Mouse (Mus musculus): ENCODE data around the gene Bhlhb9. TPM values are rescaled to one million over a fixed set of nuclear protein-coding genes. Genes with fewer than 3 reads are reported as not detected.
"Not testable (repeated sequence)": the region's sequence is repeated elsewhere in the genome, so short reads cannot be mapped to it uniquely, and the experiment has no call there.

Gene Bhlhb9
- polyA plus RNA-seq, 1 experiment from 2014 or later = 79.5 TPM

- Histone ChIP-seq H3K9ac (replicated peaks; ENCODE audit: low read length) (peak overlapping the region; percentile 59), H3K4me2 (ENCODE audit: low read depth, low read length) (peak overlapping the region; percentile 67), H3K4me3 (ENCODE audit: low read depth, low read length) (peak overlapping the region; percentile 54)
- not testable (repeated sequence) for H3K4me1 ChIP-seq (ENCODE audit: control insufficient read depth, insufficient read depth, low read length); H3K9me3 ChIP-seq (replicated peaks; ENCODE audit: control insufficient read depth, low read length); H3K27ac ChIP-seq (replicated peaks; ENCODE audit: low read depth, low read length); H3K36me3 ChIP-seq (replicated peaks; ENCODE audit: control insufficient read depth, insufficient read depth, low read depth, low read length); H3K27me3 ChIP-seq (ENCODE audit: control insufficient read depth, insufficient read depth, low read length)
- WGBS = 23% methylated on average over 16 of the region's 26 CpGs
- DNase-seq (ENCODE audit: low spot score) = peak; percentile 0
- ATAC-seq (replicated peaks; ENCODE audit: insufficient number of reproducible peaks, low FRiP score, low TSS enrichment, low read depth) = peak; percentile 71
Observed at GRCm38 (mm10) chrX:135796305-135797211, 836 bp upstream of the Bhlhb9 start.

- 89% methylated on average over 3 of the region's 3 CpGs for WGBS
- H3K27ac ChIP-seq (replicated peaks; ENCODE audit: low read depth, low read length) = no peak overlapping the region
- no peak for DNase-seq (ENCODE audit: low spot score)
- ATAC-seq (replicated peaks; ENCODE audit: insufficient number of reproducible peaks, low FRiP score, low TSS enrichment, low read depth) = no peak
- no peaks in the 10 kb centered on the region for H3K9me3 ChIP-seq (replicated peaks; ENCODE audit: control insufficient read depth, low read length)
- H3K27me3 ChIP-seq (ENCODE audit: control insufficient read depth, insufficient read depth, low read length) = no peaks in the 10 kb centered on the region
- no peaks in the 10 kb centered on the region for H3K4me1 ChIP-seq (ENCODE audit: control insufficient read depth, insufficient read depth, low read length)
- H3K4me2 ChIP-seq (ENCODE audit: low read depth, low read length) = no peak overlapping the region
- H3K4me3 ChIP-seq (ENCODE audit: low read depth, low read length) = no peak overlapping the region
- no peak overlapping the region for H3K9ac ChIP-seq (replicated peaks; ENCODE audit: low read length)
- H3K36me3 ChIP-seq (replicated peaks; ENCODE audit: control insufficient read depth, insufficient read depth, low read depth, low read length) = no peaks in the 10 kb centered on the region; the same call in 1 of the 2 replicates
Observed at GRCm38 (mm10) chrX:135804149-135804548, 6.8 kb downstream of the Bhlhb9 start.

- H3K4me2 ChIP-seq (ENCODE audit: low read depth, low read length) = no peak overlapping the region
- H3K27ac ChIP-seq (replicated peaks; ENCODE audit: low read depth, low read length) = no peak overlapping the region
- no peak overlapping the region for H3K9ac ChIP-seq (replicated peaks; ENCODE audit: low read length)
- DNase-seq (ENCODE audit: low spot score) (peak; percentile 55), ATAC-seq (replicated peaks; ENCODE audit: insufficient number of reproducible peaks, low FRiP score, low TSS enrichment, low read depth) (no peak)
- no peaks in the 10 kb centered on the region for H3K4me1 ChIP-seq (ENCODE audit: control insufficient read depth, insufficient read depth, low read length)
- no peaks in the 10 kb centered on the region; the same call in 1 of the 2 replicates for H3K36me3 ChIP-seq (replicated peaks; ENCODE audit: control insufficient read depth, insufficient read depth, low read depth, low read length)
- H3K4me3 ChIP-seq (ENCODE audit: low read depth, low read length) = no peak overlapping the region
- 33% methylated on average over 1 of the region's 1 CpGs for WGBS
- H3K9me3 ChIP-seq (replicated peaks; ENCODE audit: control insufficient read depth, low read length) = no peaks in the 10 kb centered on the region
- H3K27me3 ChIP-seq (ENCODE audit: control insufficient read depth, insufficient read depth, low read length) = no peaks in the 10 kb centered on the region
Observed at GRCm38 (mm10) chrX:135805780-135806179, 8.4 kb downstream of the Bhlhb9 start.

GRCm38 (mm10) chrX:135835896-135836295, 38.5 kb downstream of the Bhlhb9 start:
- H3K4me1 ChIP-seq (ENCODE audit: control insufficient read depth, insufficient read depth, low read length); H3K9me3 ChIP-seq (replicated peaks; ENCODE audit: control insufficient read depth, low read length); H3K4me2 ChIP-seq (ENCODE audit: low read depth, low read length); H3K4me3 ChIP-seq (ENCODE audit: low read depth, low read length); DNase-seq (ENCODE audit: low spot score); H3K36me3 ChIP-seq (replicated peaks; ENCODE audit: control insufficient read depth, insufficient read depth, low read depth, low read length); ATAC-seq (replicated peaks; ENCODE audit: insufficient number of reproducible peaks, low FRiP score, low TSS enrichment, low read depth); H3K9ac ChIP-seq (replicated peaks; ENCODE audit: low read length); H3K27me3 ChIP-seq (ENCODE audit: control insufficient read depth, insufficient read depth, low read length); H3K27ac ChIP-seq (replicated peaks; ENCODE audit: low read depth, low read length): not testable (repeated sequence)
- WGBS = 67% methylated on average over 1 of the region's 1 CpGs

- 77% methylated on average over 2 of the region's 2 CpGs for WGBS
- ATAC-seq (replicated peaks; ENCODE audit: insufficient number of reproducible peaks, low FRiP score, low TSS enrichment, low read depth) = no peak
Observed at GRCm38 (mm10) chrX:135837896-135838295, 40.5 kb downstream of the Bhlhb9 start.

GRCm38 (mm10) chrX:135838521-135839360, 41.3 kb downstream of the Bhlhb9 start, which contains the start of gene Gprasp2:
Gene Gprasp2 (plus strand): TSS chrX:135839034.
- not testable (repeated sequence) for H3K36me3 ChIP-seq (replicated peaks; ENCODE audit: control insufficient read depth, insufficient read depth, low read depth, low read length); H3K4me1 ChIP-seq (ENCODE audit: control insufficient read depth, insufficient read depth, low read length); H3K27ac ChIP-seq (replicated peaks; ENCODE audit: low read depth, low read length); H3K9me3 ChIP-seq (replicated peaks; ENCODE audit: control insufficient read depth, low read length); H3K27me3 ChIP-seq (ENCODE audit: control insufficient read depth, insufficient read depth, low read length)
- 31% methylated on average over 20 of the region's 32 CpGs for WGBS
- DNase-seq (ENCODE audit: low spot score) (peak; percentile 51), ATAC-seq (replicated peaks; ENCODE audit: insufficient number of reproducible peaks, low FRiP score, low TSS enrichment, low read depth) (peak; percentile 91)
- Histone ChIP-seq H3K9ac (replicated peaks; ENCODE audit: low read length) (peak within 1 kb of the TSS; percentile 41), H3K4me2 (ENCODE audit: low read depth, low read length) (peak within 1 kb of the TSS; percentile 70), H3K4me3 (ENCODE audit: low read depth, low read length) (peak within 1 kb of the TSS; percentile 48)

More at GRCm38 (mm10) chrX:135837896-135838295, 40.5 kb downstream of the Bhlhb9 start:
- Histone ChIP-seq H3K9ac (replicated peaks; ENCODE audit: low read length) (no peak overlapping the region), H3K4me3 (ENCODE audit: low read depth, low read length) (no peak overlapping the region), H3K27me3 (ENCODE audit: control insufficient read depth, insufficient read depth, low read length) (no peaks in the 10 kb centered on the region), H3K4me2 (ENCODE audit: low read depth, low read length) (no peak overlapping the region), H3K27ac (replicated peaks; ENCODE audit: low read depth, low read length) (no peak overlapping the region), H3K9me3 (replicated peaks; ENCODE audit: control insufficient read depth, low read length) (no peaks in the 10 kb centered on the region), H3K36me3 (replicated peaks; ENCODE audit: control insufficient read depth, insufficient read depth, low read depth, low read length) (no peaks in the 10 kb centered on the region), H3K4me1 (ENCODE audit: control insufficient read depth, insufficient read depth, low read length) (no peaks in the 10 kb centered on the region)
- no peak for DNase-seq (ENCODE audit: low spot score)

- not testable (repeated sequence) for H3K4me1 ChIP-seq (ENCODE audit: control insufficient read depth, insufficient read depth, low read length); H3K9me3 ChIP-seq (replicated peaks; ENCODE audit: control insufficient read depth, low read length); H3K27me3 ChIP-seq (ENCODE audit: control insufficient read depth, insufficient read depth, low read length); H3K27ac ChIP-seq (replicated peaks; ENCODE audit: low read depth, low read length); H3K36me3 ChIP-seq (replicated peaks; ENCODE audit: control insufficient read depth, insufficient read depth, low read depth, low read length)
- WGBS = 18% methylated on average over 13 of the region's 17 CpGs
- peak; percentile 57 for DNase-seq (ENCODE audit: low spot score)
- Histone ChIP-seq H3K4me3 (ENCODE audit: low read depth, low read length) (peak overlapping the region; percentile 48), H3K4me2 (ENCODE audit: low read depth, low read length) (peak overlapping the region; percentile 70), H3K9ac (replicated peaks; ENCODE audit: low read length) (peak overlapping the region; percentile 41)
- ATAC-seq (replicated peaks; ENCODE audit: insufficient number of reproducible peaks, low FRiP score, low TSS enrichment, low read depth) = peak; percentile 63
Observed at GRCm38 (mm10) chrX:135839397-135840391, 42.3 kb downstream of the Bhlhb9 start.

Data from embryonic facial prominence, embryonic 11.5 days (tissue).